ENCODE assay signal across 28 mouse cellular contexts in the genomic region with DNA sequence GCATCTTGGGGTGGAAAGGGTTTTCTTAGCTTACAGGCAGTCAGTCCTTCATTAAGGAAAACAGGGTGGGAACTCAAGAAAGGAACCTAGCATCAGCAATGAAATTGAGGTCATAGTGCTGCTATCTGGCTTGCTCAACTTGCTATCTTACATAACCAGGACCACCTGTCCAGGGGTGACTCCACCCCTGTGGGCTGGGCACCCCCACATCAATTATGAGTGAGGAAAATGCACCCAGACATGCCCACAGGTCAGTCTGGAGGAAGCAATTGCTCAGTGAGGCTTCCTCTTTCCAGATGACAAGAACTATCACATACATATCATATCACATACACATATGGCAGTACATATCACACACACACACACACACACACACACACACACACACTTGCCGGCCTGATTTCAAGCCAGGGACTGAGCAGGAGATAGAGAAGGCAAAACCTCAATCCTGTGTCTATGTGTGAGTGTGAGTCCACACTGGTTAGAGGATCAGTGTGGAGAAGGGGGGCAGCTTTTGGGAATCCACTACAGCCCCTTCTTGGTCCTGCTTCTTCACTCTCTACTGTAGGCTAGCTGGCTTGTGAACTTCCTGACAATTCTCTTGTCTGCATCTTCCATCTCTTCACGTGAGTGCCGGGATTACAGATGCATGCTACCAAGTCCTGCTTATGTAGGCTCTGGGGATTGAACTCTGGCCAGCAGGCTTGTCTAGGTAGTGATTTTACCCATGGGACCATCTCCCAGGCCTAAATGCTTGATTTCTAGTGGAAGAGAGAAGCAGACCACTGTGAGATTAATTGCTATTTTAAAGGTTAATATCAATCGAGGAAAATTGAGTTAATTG.
A peak's percentile ranks its signal among the peaks of the same experiment; 100 is the strongest.
DNase-seq lines count a peak whose midpoint lies in the region; ATAC-seq and TF ChIP-seq lines count a peak whose summit lies in the region.
"Had no signal": no experiment of that assay in that cellular context is flagged by ENCODE, and none has a peak within 500 bp of the region (broad histone marks: within the 10 kb centered on the region; RNA-seq: fewer than 3 reads in every experiment).

No protein-coding gene starts in this region.

- peaks cover 6% of the 10 kb centered on the region for H3K4me1 ChIP-seq in bone marrow, adult 2 months (ENCODE audit: control insufficient read depth, insufficient read depth, low read length)
- H3K4me1 ChIP-seq in liver, embryonic 16.5 days (ENCODE audit: control insufficient read depth, low read depth, low read length): peaks cover 23% of the 10 kb centered on the region
- no peaks in the 10 kb centered on the region for H3K4me1 ChIP-seq in lung, adult 2 months (ENCODE audit: control insufficient read depth, insufficient read depth, low read length)

- H3K36me3 ChIP-seq in liver, embryonic 16.5 days (ENCODE audit: control insufficient read depth, insufficient read depth): no peaks in the 10 kb centered on the region
- H3K36me3 ChIP-seq: forebrain, embryonic 15.5 days; heart, embryonic 13.5 days; limb, embryonic 15.5 days; midbrain, embryonic 15.5 days; neural tube, embryonic 15.5 days had no signal

- H3K27ac ChIP-seq in bone marrow, adult 2 months (ENCODE audit: control insufficient read depth, insufficient read depth, low read depth, low read length, poor library complexity): peak overlapping the region; percentile 38; the same call in 1 of the 2 replicates
- peak overlapping the region; percentile 49 for H3K27ac ChIP-seq in liver, embryonic 16.5 days (ENCODE audit: low read length)
- H3K27ac ChIP-seq: forebrain, embryonic 15.5 days; heart, embryonic 13.5 days; kidney, postnatal 0 days; layer of hippocampus, adult 2 months; limb, embryonic 15.5 days; midbrain, embryonic 15.5 days; neural tube, embryonic 15.5 days had no signal

- no peaks in the 10 kb centered on the region for H3K9me3 ChIP-seq in liver, embryonic 16.5 days (replicated peaks; ENCODE audit: control insufficient read depth, low read length)
- H3K9me3 ChIP-seq: forebrain, embryonic 15.5 days; heart, embryonic 13.5 days; limb, embryonic 15.5 days; megakaryocyte, embryonic 14.5 days; midbrain, embryonic 15.5 days; neural tube, embryonic 15.5 days had no signal

- peak overlapping the region; percentile 21; the same call in 1 of the 2 replicates for H3K9ac ChIP-seq in liver, embryonic 16.5 days (ENCODE audit: low read depth, low read length)
- H3K9ac ChIP-seq: forebrain, embryonic 15.5 days; heart, embryonic 13.5 days; limb, embryonic 15.5 days; midbrain, embryonic 15.5 days; neural tube, embryonic 15.5 days had no signal

- peak; percentile 66 for DNase-seq in heart, adult 11 months
- no peak for DNase-seq in heart, adult 8-10 months (ENCODE audit: low spot score)
- DNase-seq in lung, adult 2 months: no peak
- DNase-seq in thymus, postnatal 10 days (ENCODE audit: low spot score in 2 of 2): no peak
- DNase-seq in kidney, postnatal 25 days: no peak
- DNase-seq: adrenal gland, postnatal 10 days; cerebellum, adult 2 months; cerebellum, postnatal 36 days; gastrocnemius, postnatal 25 days; lung, postnatal 10 days; right cerebral cortex, postnatal 14 days; thymus, postnatal 36 days had no signal

- H3K4me2 ChIP-seq in liver, embryonic 16.5 days (ENCODE audit: low read depth, low read length): peak overlapping the region; percentile 37; the same call in 1 of the 2 replicates
- H3K4me2 ChIP-seq: forebrain, embryonic 15.5 days; heart, embryonic 13.5 days; limb, embryonic 15.5 days; midbrain, embryonic 15.5 days; neural tube, embryonic 15.5 days had no signal

- 0 out of 2 replicates have a peak, but pooled peaks have one; percentile 11 for TF ChIP-seq POLR2A in bone marrow, adult 2 months (IDR thresholded peaks at IDR 0.05; ENCODE audit: borderline replicate concordance, control insufficient read depth, low read depth, low read length)
- TF ChIP-seq POLR2A in lung, adult 2 months (IDR thresholded peaks at IDR 0.05; ENCODE audit: borderline replicate concordance, extremely low read depth, low read depth, low read length): no peak

- H3K4me3 ChIP-seq in bone marrow, adult 2 months (replicated peaks; ENCODE audit: control insufficient read depth, low read depth, low read length): no peak overlapping the region
- no peak overlapping the region for H3K4me3 ChIP-seq in liver, embryonic 16.5 days (ENCODE audit: low read depth, low read length)
- no peak overlapping the region for H3K4me3 ChIP-seq in lung, adult 2 months (replicated peaks; ENCODE audit: extremely low read depth, low read depth, low read length)
- H3K4me3 ChIP-seq: forebrain, embryonic 15.5 days; heart, embryonic 13.5 days; layer of hippocampus, adult 2 months; limb, embryonic 15.5 days; megakaryocyte, embryonic 14.5 days; midbrain, embryonic 15.5 days; myocyte; neural tube, embryonic 15.5 days had no signal

- WGBS in bone marrow, adult 2 months: 41% methylated on average over 4 of the region's 4 CpGs
- WGBS in liver, embryonic 16.5 days (ENCODE audit: insufficient replicate concordance): 44% methylated on average over 4 of the region's 4 CpGs
- 67% methylated on average over 4 of the region's 4 CpGs for WGBS in lung, adult 2 months

- no peaks in the 10 kb centered on the region for H3K27me3 ChIP-seq in liver, embryonic 16.5 days (ENCODE audit: control insufficient read depth, insufficient read depth, low read depth, low read length)
- H3K27me3 ChIP-seq: forebrain, embryonic 15.5 days; heart, embryonic 13.5 days; midbrain, embryonic 15.5 days; neural tube, embryonic 15.5 days had no signal

- no peak for TF ChIP-seq CTCF in bone marrow, adult 2 months (IDR thresholded peaks at IDR 0.05; ENCODE audit: control insufficient read depth, insufficient read depth, low read length)
- no peak for TF ChIP-seq CTCF in lung, adult 2 months (IDR thresholded peaks at IDR 0.05; ENCODE audit: insufficient read depth, low read length)

- peak; percentile 26 to 38; a peak in 3 of 4 replicates for ATAC-seq in hematopoietic stem cell, adult 5-6 weeks (replicated peaks in 1 of 2; ENCODE audit: insufficient read depth in 1 of 2, low FRiP score in 2 of 2, low TSS enrichment in 1 of 2, low read depth in 1 of 2, poor library complexity in 2 of 2, severe bottlenecking in 2 of 2)
- peak; percentile 87 for ATAC-seq in liver, embryonic 16.5 days (ENCODE audit: low read depth)
- ATAC-seq: activated CD4-positive, CD25-positive, alpha-beta regulatory T cell, adult 4 months; CD4-positive, CD25-positive, alpha-beta regulatory T cell, adult 4 months; forebrain, embryonic 15.5 days; hindbrain, embryonic 16.5 days; intestine, embryonic 16.5 days; midbrain, embryonic 15.5 days had no signal
